Mouse (Mus musculus): ENCODE data around the gene Gm28551. TPM values are rescaled to one million over a fixed set of nuclear protein-coding genes. Genes with fewer than 3 reads are reported as not detected.
"Not testable (repeated sequence)": the region's sequence is repeated elsewhere in the genome, so short reads cannot be mapped to it uniquely, and the experiment has no call there.

Gm28551 gene
- 0.40 and 0.51 TPM in 2 replicates for polyA plus RNA-seq (2014; fragmentation: Nextera tagmentation; extraction: Ambion mirVana)

- ATAC-seq (replicated peaks; ENCODE audit: low FRiP score) (peak; percentile 100), DNase-seq (ENCODE audit: low spot score) (peak; percentile 95)
- Histone ChIP-seq H3K9me3 (ENCODE audit: control insufficient read depth, low read length) (no peaks in the 10 kb centered on the region), H3K27me3 (replicated peaks; ENCODE audit: control insufficient read depth, insufficient read depth, low read length) (no peaks in the 10 kb centered on the region), H3K36me3 (ENCODE audit: control insufficient read depth, insufficient read depth, low read length) (peaks cover 4% of the 10 kb centered on the region; the same call in 1 of the 2 replicates), H3K27ac (ENCODE audit: low read depth, low read length) (peak within 1 kb of the TSS; percentile 86), H3K4me1 (replicated peaks; ENCODE audit: control insufficient read depth, insufficient read depth, low read length) (peaks cover 4% of the 10 kb centered on the region; the same call in 1 of the 2 replicates), H3K4me2 (peak within 1 kb of the TSS; percentile 66), H3K4me3 (ENCODE audit: low read depth, low read length) (peak within 1 kb of the TSS; percentile 92), H3K9ac (ENCODE audit: low read depth, low read length) (peak within 1 kb of the TSS; percentile 91)
- under 1% methylated on average over 44 of the region's 44 CpGs for WGBS
These were observed at the start of gene Gm28551, which contains the start of the genes Asdurf and Asnsd1 for GRCm38 (mm10) chr1:53352327-53353261. TSS of gene Gm28551 (minus strand) at chr1:53352667. TSS of gene Asdurf (minus strand) at chr1:53352619. TSS of gene Asnsd1 (minus strand) at chr1:53352752.

GRCm38 (mm10) chr1:53393936-53394760, 41.7 kb upstream of the Gm28551 start:
- H3K9me3 ChIP-seq (ENCODE audit: control insufficient read depth, low read length); H3K27ac ChIP-seq (ENCODE audit: low read depth, low read length); ATAC-seq (replicated peaks; ENCODE audit: low FRiP score); H3K4me2 ChIP-seq; H3K27me3 ChIP-seq (replicated peaks; ENCODE audit: control insufficient read depth, insufficient read depth, low read length); DNase-seq (ENCODE audit: low spot score); H3K4me1 ChIP-seq (replicated peaks; ENCODE audit: control insufficient read depth, insufficient read depth, low read length); H3K4me3 ChIP-seq (ENCODE audit: low read depth, low read length); H3K36me3 ChIP-seq (ENCODE audit: control insufficient read depth, insufficient read depth, low read length); H3K9ac ChIP-seq (ENCODE audit: low read depth, low read length): not testable (repeated sequence)
- 50% methylated on average over 21 of the region's 21 CpGs for WGBS

GRCm38 (mm10) chr1:53388762-53389161, 36.3 kb upstream of the Gm28551 start:
- Histone ChIP-seq H3K4me1 (replicated peaks; ENCODE audit: control insufficient read depth, insufficient read depth, low read length) (no peaks in the 10 kb centered on the region), H3K27ac (ENCODE audit: low read depth, low read length) (no peak overlapping the region), H3K4me3 (ENCODE audit: low read depth, low read length) (no peak overlapping the region), H3K36me3 (ENCODE audit: control insufficient read depth, insufficient read depth, low read length) (no peaks in the 10 kb centered on the region), H3K9me3 (ENCODE audit: control insufficient read depth, low read length) (no peaks in the 10 kb centered on the region), H3K4me2 (no peak overlapping the region), H3K9ac (ENCODE audit: low read depth, low read length) (no peak overlapping the region), H3K27me3 (replicated peaks; ENCODE audit: control insufficient read depth, insufficient read depth, low read length) (no peaks in the 10 kb centered on the region)
- DNase-seq (ENCODE audit: low spot score) (no peak), ATAC-seq (replicated peaks; ENCODE audit: low FRiP score) (no peak; the same call in 1 of the 2 replicates)
- WGBS, result 92% methylated on average over 14 of the region's 14 CpGs

- no peaks in the 10 kb centered on the region for H3K27me3 ChIP-seq (replicated peaks; ENCODE audit: control insufficient read depth, insufficient read depth, low read length)
- H3K9me3 ChIP-seq (ENCODE audit: control insufficient read depth, low read length), result no peaks in the 10 kb centered on the region
- H3K36me3 ChIP-seq (ENCODE audit: control insufficient read depth, insufficient read depth, low read length), result no peaks in the 10 kb centered on the region
- no peak overlapping the region for H3K4me3 ChIP-seq (ENCODE audit: low read depth, low read length)
- ATAC-seq (replicated peaks; ENCODE audit: low FRiP score) (no peak), DNase-seq (ENCODE audit: low spot score) (no peak)
- no peak overlapping the region for H3K4me2 ChIP-seq
- no peak overlapping the region for H3K9ac ChIP-seq (ENCODE audit: low read depth, low read length)
- no peaks in the 10 kb centered on the region for H3K4me1 ChIP-seq (replicated peaks; ENCODE audit: control insufficient read depth, insufficient read depth, low read length)
- 81% methylated on average over 6 of the region's 6 CpGs for WGBS
- H3K27ac ChIP-seq (ENCODE audit: low read depth, low read length), result no peak overlapping the region
These were observed 31.7 kb upstream of the Gm28551 start for GRCm38 (mm10) chr1:53384085-53384688.

GRCm38 (mm10) chr1:53377731-53378130, 25.3 kb upstream of the Gm28551 start:
- Histone ChIP-seq H3K27ac (ENCODE audit: low read depth, low read length) (no peak overlapping the region), H3K9me3 (ENCODE audit: control insufficient read depth, low read length) (no peaks in the 10 kb centered on the region), H3K36me3 (ENCODE audit: control insufficient read depth, insufficient read depth, low read length) (no peaks in the 10 kb centered on the region), H3K9ac (ENCODE audit: low read depth, low read length) (no peak overlapping the region), H3K27me3 (replicated peaks; ENCODE audit: control insufficient read depth, insufficient read depth, low read length) (no peaks in the 10 kb centered on the region), H3K4me2 (no peak overlapping the region), H3K4me3 (ENCODE audit: low read depth, low read length) (no peak overlapping the region), H3K4me1 (replicated peaks; ENCODE audit: control insufficient read depth, insufficient read depth, low read length) (no peaks in the 10 kb centered on the region)
- no peak for DNase-seq (ENCODE audit: low spot score)
- ATAC-seq (replicated peaks; ENCODE audit: low FRiP score), result no peak
- 73% methylated on average over 3 of the region's 3 CpGs for WGBS

GRCm38 (mm10) chr1:53375965-53376364, 23.5 kb upstream of the Gm28551 start:
- not testable (repeated sequence) for H3K9me3 ChIP-seq (ENCODE audit: control insufficient read depth, low read length); H3K4me2 ChIP-seq; H3K36me3 ChIP-seq (ENCODE audit: control insufficient read depth, insufficient read depth, low read length); H3K4me3 ChIP-seq (ENCODE audit: low read depth, low read length); H3K4me1 ChIP-seq (replicated peaks; ENCODE audit: control insufficient read depth, insufficient read depth, low read length); H3K27me3 ChIP-seq (replicated peaks; ENCODE audit: control insufficient read depth, insufficient read depth, low read length); H3K27ac ChIP-seq (ENCODE audit: low read depth, low read length); ATAC-seq (replicated peaks; ENCODE audit: low FRiP score); DNase-seq (ENCODE audit: low spot score); H3K9ac ChIP-seq (ENCODE audit: low read depth, low read length)
- 79% methylated on average over 2 of the region's 2 CpGs for WGBS

GRCm38 (mm10) chr1:53358988-53359387, 6.5 kb upstream of the Gm28551 start:
- Histone ChIP-seq H3K27me3 (replicated peaks; ENCODE audit: control insufficient read depth, insufficient read depth, low read length) (no peaks in the 10 kb centered on the region), H3K36me3 (ENCODE audit: control insufficient read depth, insufficient read depth, low read length) (no peaks in the 10 kb centered on the region), H3K27ac (ENCODE audit: low read depth, low read length) (no peak overlapping the region), H3K9ac (ENCODE audit: low read depth, low read length) (no peak overlapping the region), H3K9me3 (ENCODE audit: control insufficient read depth, low read length) (no peaks in the 10 kb centered on the region), H3K4me3 (ENCODE audit: low read depth, low read length) (no peak overlapping the region), H3K4me1 (replicated peaks; ENCODE audit: control insufficient read depth, insufficient read depth, low read length) (no peaks in the 10 kb centered on the region), H3K4me2 (no peak overlapping the region)
- ATAC-seq (replicated peaks; ENCODE audit: low FRiP score) (no peak), DNase-seq (ENCODE audit: low spot score) (no peak)

GRCm38 (mm10) chr1:53341071-53341470, 11.4 kb downstream of the Gm28551 start:
- Histone ChIP-seq H3K27ac (ENCODE audit: low read depth, low read length) (no peak overlapping the region), H3K9ac (ENCODE audit: low read depth, low read length) (no peak overlapping the region), H3K4me2 (no peak overlapping the region), H3K4me3 (ENCODE audit: low read depth, low read length) (no peak overlapping the region), H3K4me1 (replicated peaks; ENCODE audit: control insufficient read depth, insufficient read depth, low read length) (no peaks in the 10 kb centered on the region), H3K36me3 (ENCODE audit: control insufficient read depth, insufficient read depth, low read length) (peaks cover 17% of the 10 kb centered on the region), H3K27me3 (replicated peaks; ENCODE audit: control insufficient read depth, insufficient read depth, low read length) (no peaks in the 10 kb centered on the region), H3K9me3 (ENCODE audit: control insufficient read depth, low read length) (peaks cover 3% of the 10 kb centered on the region; the same call in 1 of the 2 replicates)
- no peak for DNase-seq (ENCODE audit: low spot score)
- ATAC-seq (replicated peaks; ENCODE audit: low FRiP score), result no peak
- 92% methylated on average over 2 of the region's 2 CpGs for WGBS

Measured in liver, embryonic 11.5 days (tissue).